Mouse (Mus musculus) embryonic fibroblast, embryonic 13.5 days (primary cell): ENCODE results near the gene Ccdc172. TPM values are rescaled to one million over a fixed set of nuclear protein-coding genes. Genes with fewer than 3 reads are reported as not detected.

Source experiments
- H3K27ac ChIP-seq: 2 replicates; pipeline ENCODE4 v1.5.1; 2012; ENCODE audit warnings: low read length, control low read depth, inconsistent platforms; ENCODE audit not compliant: insufficient read depth
- H3K4me1 ChIP-seq: 2 replicates; pipeline ENCODE4 v1.6.1; 2011; ENCODE audit warnings: low read length; ENCODE audit not compliant: control insufficient read depth, insufficient read depth
- H3K4me3 ChIP-seq: 2 replicates; pipeline ENCODE4 v1.5.1; 2011; ENCODE audit warnings: mild to moderate bottlenecking, control low read depth, low read length; ENCODE audit not compliant: insufficient read depth
- CTCF ChIP-seq: IDR thresholded peaks from 2 replicates; pipeline ENCODE4 v1.5.1; 2011; ENCODE audit warnings: mild to moderate bottlenecking, control low read depth, low read length, moderate library complexity, borderline replicate concordance; ENCODE audit not compliant: insufficient read depth
- POLR2A ChIP-seq: IDR thresholded peaks from 2 replicates; pipeline ENCODE4 v1.6.1; 2011; ENCODE audit warnings: low read depth, mild to moderate bottlenecking, control low read depth, low read length, moderate library complexity
- polyA plus RNA-seq: library from polyadenylated mRNA; stranded (reverse); fragments of >200 nt; gene quantifications from 2 replicates; pipeline ENCODE4 v1.2.4, GENCODE M21; 2011; ENCODE audit warnings: low read depth; ENCODE audit not compliant: missing spikeins, insufficient read length

Ccdc172 gene
- not detected in 2 replicates for polyA plus RNA-seq

GRCm38 (mm10) chr19:58511818-58512217, at the start of gene Ccdc172:
Gene Ccdc172 (plus strand): TSS chr19:58511993.
- Histone ChIP-seq H3K27ac (no peak within 1 kb of the TSS), H3K4me1 (peaks cover 2% of the 10 kb centered on the region), H3K4me3 (no peak within 1 kb of the TSS)
- TF ChIP-seq CTCF (no peak), POLR2A (no peak)

DNA sequence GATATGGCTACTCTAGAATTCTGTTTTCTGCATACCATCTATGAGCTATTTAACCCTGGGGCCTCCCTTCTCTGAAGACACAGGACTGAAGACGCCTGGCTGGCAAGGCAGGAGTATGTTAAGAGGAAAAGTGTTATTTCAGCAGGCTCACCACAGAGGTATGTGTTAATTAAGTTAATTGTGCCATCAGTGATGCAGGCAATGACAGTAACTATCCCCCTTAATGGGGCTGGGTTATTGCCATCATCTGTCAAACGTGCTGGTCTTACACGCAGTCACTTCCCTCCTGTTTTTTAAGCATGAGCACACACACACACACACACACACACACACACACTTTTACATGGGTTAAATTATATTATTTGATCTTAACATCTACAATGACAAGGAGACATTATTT, 48.0 kb upstream of the Ccdc172 start:
- Histone ChIP-seq H3K4me3 (no peak overlapping the region), H3K4me1 (peaks cover 2% of the 10 kb centered on the region; the same call in 1 of the 2 replicates), H3K27ac (no peak overlapping the region)
- TF ChIP-seq CTCF (no peak), POLR2A (no peak)

- TF ChIP-seq CTCF (no peak), POLR2A (no peak)
- peaks cover 4% of the 10 kb centered on the region for H3K4me1 ChIP-seq
- no peak overlapping the region for H3K27ac ChIP-seq
- H3K4me3 ChIP-seq = no peak overlapping the region
Observed at GRCm38 (mm10) chr19:58468331-58468730, 43.5 kb upstream of the Ccdc172 start.

DNA sequence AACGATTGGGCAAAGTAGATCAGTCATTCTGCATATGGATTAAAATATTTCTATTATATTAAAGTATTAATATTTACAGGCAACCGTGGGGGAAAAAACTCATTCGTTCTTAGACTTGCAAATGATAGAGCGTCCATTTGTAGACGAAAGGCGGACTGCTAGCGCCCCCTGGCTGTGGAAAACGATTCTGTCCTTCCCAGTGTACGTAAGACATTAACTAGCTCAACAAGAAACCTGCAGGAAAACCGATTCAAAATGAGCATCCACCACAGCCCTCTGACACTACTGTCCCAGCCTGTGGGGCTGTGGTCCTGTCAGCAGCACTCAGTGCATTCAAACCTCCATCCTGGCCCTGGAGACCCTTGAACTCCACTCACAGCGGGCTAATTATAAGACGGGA, 42.4 kb upstream of the Ccdc172 start:
- Histone ChIP-seq H3K27ac (no peak overlapping the region), H3K4me1 (peaks cover 4% of the 10 kb centered on the region), H3K4me3 (no peak overlapping the region)
- TF ChIP-seq POLR2A = no peak
- TF ChIP-seq CTCF = peak; percentile 78; the same call in 1 of the 2 replicates

GRCm38 (mm10) chr19:58474251-58474650, 37.5 kb upstream of the Ccdc172 start:
- TF ChIP-seq POLR2A (no peak), CTCF (no peak)
- H3K27ac ChIP-seq = no peak overlapping the region
- H3K4me1 ChIP-seq = peaks cover 4% of the 10 kb centered on the region
- H3K4me3 ChIP-seq = no peak overlapping the region

GRCm38 (mm10) chr19:58482373-58482977, 29.3 kb upstream of the Ccdc172 start:
- TF ChIP-seq CTCF = no peak
- no peak for TF ChIP-seq POLR2A
- 0 out of 2 replicates have a peak overlapping the region, but pooled peaks have one; percentile 20 for H3K27ac ChIP-seq
- no peak overlapping the region for H3K4me3 ChIP-seq
- H3K4me1 ChIP-seq = peaks cover 6% of the 10 kb centered on the region

DNA sequence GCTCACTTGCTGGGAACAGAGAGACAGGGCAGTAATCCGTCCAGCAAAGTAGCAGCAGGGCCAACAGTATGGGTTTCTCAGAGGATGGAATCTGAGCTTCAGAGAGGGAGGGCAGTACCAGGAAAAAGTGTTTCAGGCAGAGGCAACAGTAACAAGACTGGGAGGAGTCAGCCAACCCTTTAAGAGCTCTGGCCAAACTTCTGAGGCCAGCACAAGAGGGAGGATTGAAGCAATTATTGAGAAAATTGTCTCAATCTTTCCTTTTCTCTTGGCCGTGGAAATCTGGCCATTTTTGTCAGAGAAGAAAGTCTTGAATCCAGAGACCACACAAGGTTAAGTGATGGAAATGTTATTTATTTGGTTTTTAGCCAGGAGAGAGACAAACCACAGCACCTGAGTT, 25.1 kb upstream of the Ccdc172 start:
- H3K27ac ChIP-seq = no peak overlapping the region
- H3K4me1 ChIP-seq = peaks cover 6% of the 10 kb centered on the region
- H3K4me3 ChIP-seq = no peak overlapping the region
- TF ChIP-seq CTCF = no peak
- no peak for TF ChIP-seq POLR2A

DNA sequence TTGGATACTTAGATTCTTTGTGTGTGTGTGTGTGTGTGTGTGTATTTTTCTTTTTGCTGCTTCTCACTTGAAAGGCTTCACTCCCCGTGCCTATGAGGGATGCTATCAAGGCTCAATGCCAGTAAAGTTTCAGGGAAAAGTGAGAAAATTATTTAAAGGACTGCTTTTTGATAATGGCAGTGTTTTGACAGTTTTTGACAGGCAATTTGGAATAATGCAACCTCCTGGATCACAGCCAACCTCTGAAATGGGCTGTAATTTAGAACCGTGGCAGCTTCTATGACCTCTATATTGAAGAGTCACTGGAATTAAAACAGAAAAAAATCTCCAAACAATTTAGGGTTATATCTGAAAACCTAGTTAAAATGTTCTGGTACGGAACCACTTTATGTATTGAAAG, 14.7 kb upstream of the Ccdc172 start:
- Histone ChIP-seq H3K4me3 (no peak overlapping the region), H3K27ac (no peak overlapping the region), H3K4me1 (peaks cover 4% of the 10 kb centered on the region)
- TF ChIP-seq POLR2A = no peak
- no peak for TF ChIP-seq CTCF

GRCm38 (mm10) chr19:58499420-58499966, 12.3 kb upstream of the Ccdc172 start:
- no peak overlapping the region for H3K4me3 ChIP-seq
- H3K4me1 ChIP-seq = peaks cover 7% of the 10 kb centered on the region
- TF ChIP-seq POLR2A (no peak), CTCF (no peak)
- no peak overlapping the region for H3K27ac ChIP-seq

- Histone ChIP-seq H3K4me1 (peaks cover 3% of the 10 kb centered on the region; the same call in 1 of the 2 replicates), H3K27ac (no peak overlapping the region), H3K4me3 (no peak overlapping the region)
- TF ChIP-seq POLR2A (no peak), CTCF (no peak)
Observed at GRCm38 (mm10) chr19:58500049-58500448, 11.7 kb upstream of the Ccdc172 start.

- Histone ChIP-seq H3K27ac (no peak overlapping the region; the same call in 1 of the 2 replicates), H3K4me1 (peaks cover 13% of the 10 kb centered on the region), H3K4me3 (no peak overlapping the region)
- no peak for TF ChIP-seq CTCF
- no peak for TF ChIP-seq POLR2A
Observed at GRCm38 (mm10) chr19:58521696-58522095, 9.9 kb downstream of the Ccdc172 start.
